Comparison of ENCODE assay signal across 20 mouse cellular contexts in genomic region chr11:7697591-7697990, GRCm38 (mm10).
DNase-seq lines count a peak whose midpoint lies in the region; ATAC-seq and TF ChIP-seq lines count a peak whose summit lies in the region.
"Had no signal": no experiment of that assay in that cellular context is flagged by ENCODE, and none has a peak within 500 bp of the region (broad histone marks: within the 10 kb centered on the region; RNA-seq: fewer than 3 reads in every experiment).

No protein-coding gene starts in this region.

- no peaks in the 10 kb centered on the region for H3K9me3 ChIP-seq in embryonic facial prominence, embryonic 14.5 days (ENCODE audit: control insufficient read depth, low read length)
- no peaks in the 10 kb centered on the region for H3K9me3 ChIP-seq in embryonic facial prominence, embryonic 10.5 days
- H3K9me3 ChIP-seq in limb, embryonic 14.5 days (ENCODE audit: control insufficient read depth, low read length), result no peaks in the 10 kb centered on the region
- H3K9me3 ChIP-seq in limb, embryonic 10.5 days (replicated peaks), result no peaks in the 10 kb centered on the region
- H3K9me3 ChIP-seq: embryonic facial prominence, embryonic 13.5 days; forebrain, embryonic 13.5 days; forebrain, embryonic 15.5 days had no signal

- H3K36me3 ChIP-seq in embryonic facial prominence, embryonic 14.5 days (ENCODE audit: control insufficient read depth, insufficient read depth, low read length), result no peaks in the 10 kb centered on the region
- no peaks in the 10 kb centered on the region for H3K36me3 ChIP-seq in embryonic facial prominence, embryonic 10.5 days (replicated peaks)
- no peaks in the 10 kb centered on the region for H3K36me3 ChIP-seq in limb, embryonic 14.5 days (ENCODE audit: control insufficient read depth, insufficient read depth, low read length)
- H3K36me3 ChIP-seq in limb, embryonic 10.5 days, result no peaks in the 10 kb centered on the region
- H3K36me3 ChIP-seq: embryonic facial prominence, embryonic 13.5 days; forebrain, embryonic 15.5 days had no signal

- ATAC-seq in embryonic facial prominence, embryonic 14.5 days (ENCODE audit: low read depth), result no peak
- ATAC-seq in limb, embryonic 14.5 days (ENCODE audit: low FRiP score, low read depth), result no peak
- ATAC-seq: activated CD4-positive, CD25-positive, alpha-beta regulatory T cell, adult 4 months; forebrain, embryonic 13.5 days; forebrain, embryonic 15.5 days; forebrain, postnatal 0 days; Patski had no signal

- no peaks in the 10 kb centered on the region for H3K4me1 ChIP-seq in embryonic facial prominence, embryonic 14.5 days (ENCODE audit: control insufficient read depth, insufficient read depth, low read length)
- no peaks in the 10 kb centered on the region for H3K4me1 ChIP-seq in embryonic facial prominence, embryonic 10.5 days
- H3K4me1 ChIP-seq in limb, embryonic 14.5 days (ENCODE audit: control insufficient read depth, insufficient read depth, low read length), result no peaks in the 10 kb centered on the region
- H3K4me1 ChIP-seq in limb, embryonic 10.5 days, result no peaks in the 10 kb centered on the region
- H3K4me1 ChIP-seq: embryonic facial prominence, embryonic 13.5 days; forebrain, embryonic 13.5 days; forebrain, embryonic 15.5 days had no signal

- no peak overlapping the region for H3K9ac ChIP-seq in embryonic facial prominence, embryonic 14.5 days (ENCODE audit: low read depth, low read length)
- H3K9ac ChIP-seq in limb, embryonic 14.5 days (ENCODE audit: low read depth, low read length, severe bottlenecking), result no peak overlapping the region
- H3K9ac ChIP-seq: embryonic facial prominence, embryonic 13.5 days; forebrain, embryonic 13.5 days; forebrain, embryonic 15.5 days; forebrain, postnatal 0 days had no signal

- 70% methylated on average over 1 of the region's 1 CpGs for WGBS in embryonic facial prominence, embryonic 14.5 days
- 78% methylated on average over 1 of the region's 1 CpGs for WGBS in embryonic facial prominence, embryonic 10.5 days
- 76% methylated on average over 1 of the region's 1 CpGs for WGBS in limb, embryonic 14.5 days
- WGBS in limb, embryonic 10.5 days, result 83% methylated on average over 1 of the region's 1 CpGs

- no peak overlapping the region for H3K4me3 ChIP-seq in embryonic facial prominence, embryonic 14.5 days (ENCODE audit: low read depth, low read length)
- H3K4me3 ChIP-seq in embryonic facial prominence, embryonic 10.5 days, result no peak overlapping the region
- no peak overlapping the region for H3K4me3 ChIP-seq in limb, embryonic 14.5 days (replicated peaks; ENCODE audit: low read length)
- H3K4me3 ChIP-seq in limb, embryonic 10.5 days, result no peak overlapping the region
- H3K4me3 ChIP-seq: embryonic facial prominence, embryonic 13.5 days; forebrain, embryonic 13.5 days; forebrain, embryonic 15.5 days had no signal

- no peak for TF ChIP-seq POLR2A in limb, embryonic 14.5 days (IDR thresholded peaks at IDR 0.05; ENCODE audit: borderline replicate concordance, extremely low read depth, insufficient read depth, insufficient read length)

- no peak overlapping the region for H3K27ac ChIP-seq in embryonic facial prominence, embryonic 14.5 days (replicated peaks; ENCODE audit: low read depth, low read length)
- H3K27ac ChIP-seq in embryonic facial prominence, embryonic 10.5 days (replicated peaks), result no peak overlapping the region
- H3K27ac ChIP-seq in limb, embryonic 14.5 days (replicated peaks; ENCODE audit: low read depth, low read length), result no peak overlapping the region
- H3K27ac ChIP-seq in limb, embryonic 10.5 days, result no peak overlapping the region
- H3K27ac ChIP-seq: embryonic facial prominence, embryonic 13.5 days; forebrain, embryonic 13.5 days; forebrain, embryonic 15.5 days had no signal

- no peak overlapping the region for H3K4me2 ChIP-seq in embryonic facial prominence, embryonic 14.5 days (ENCODE audit: low read depth, low read length)
- H3K4me2 ChIP-seq in limb, embryonic 14.5 days (replicated peaks; ENCODE audit: low read depth, low read length, severe bottlenecking), result no peak overlapping the region
- H3K4me2 ChIP-seq: embryonic facial prominence, embryonic 13.5 days; forebrain, embryonic 13.5 days; forebrain, embryonic 15.5 days had no signal

- no peaks in the 10 kb centered on the region for H3K27me3 ChIP-seq in embryonic facial prominence, embryonic 14.5 days (replicated peaks; ENCODE audit: control insufficient read depth, insufficient read depth, low read length)
- H3K27me3 ChIP-seq in embryonic facial prominence, embryonic 10.5 days (replicated peaks; ENCODE audit: low read depth, poor library complexity, severe bottlenecking), result no peaks in the 10 kb centered on the region
- no peaks in the 10 kb centered on the region for H3K27me3 ChIP-seq in limb, embryonic 14.5 days (ENCODE audit: control insufficient read depth, insufficient read depth, low read length)
- no peaks in the 10 kb centered on the region for H3K27me3 ChIP-seq in limb, embryonic 10.5 days (ENCODE audit: low read depth, poor library complexity, severe bottlenecking)
- H3K27me3 ChIP-seq: embryonic facial prominence, embryonic 13.5 days; forebrain, embryonic 13.5 days; forebrain, embryonic 15.5 days; Patski had no signal

- DNase-seq in embryonic facial prominence, embryonic 14.5 days (ENCODE audit: low spot score), result peak; percentile 57
- no peak for DNase-seq in embryonic facial prominence, embryonic 10.5 days (ENCODE audit: low spot score)
- peak; percentile 63 for DNase-seq in limb, embryonic 14.5 days (ENCODE audit: low spot score)
- no peak for DNase-seq in limb, embryonic 10.5 days (ENCODE audit: low spot score)
- peak; percentile 14 for DNase-seq in adipocyte (ENCODE audit: low spot score)
- no peak for DNase-seq in adrenal gland, adult 2 months
- DNase-seq: adrenal gland, adult 8-10 months; adrenal gland, postnatal 14 days; adrenal gland, postnatal 36 days; cerebellum, adult 11-12 months; cerebellum, adult 2 months; cerebellum, adult 9-10 months; cerebellum, postnatal 10 days; cerebellum, postnatal 25 days; forebrain, postnatal 0 days had no signal

Comparison
In these comparisons a context has a peak if more than half of its experiments do, and no peak if none do; other contexts are left out.
1. DNase-seq: peak in embryonic facial prominence, embryonic 14.5 days (single experiment), limb, embryonic 14.5 days (single experiment) and adipocyte (single experiment); none in embryonic facial prominence, embryonic 10.5 days (single experiment), limb, embryonic 10.5 days (single experiment) and adrenal gland, adult 2 months (single experiment).